In genomic region chr5:137539291-137539801, GRCm38 (mm10) we compare ENCODE assay signal across 13 mouse cellular contexts. TPM values are rescaled to one million over a fixed set of nuclear protein-coding genes. Genes with fewer than 3 reads are reported as not detected.
DNase-seq lines count a peak whose midpoint lies in the region; ATAC-seq lines count a peak whose summit lies in the region.
"Had no signal": no experiment of that assay in that cellular context is flagged by ENCODE, and none has a peak within 500 bp of the region (broad histone marks: within the 10 kb centered on the region; RNA-seq: fewer than 3 reads in every experiment).

No protein-coding gene starts in this region.

- H3K9ac ChIP-seq in hindbrain, embryonic 15.5 days: no peak overlapping the region
- no peak overlapping the region for H3K9ac ChIP-seq in hindbrain, embryonic 13.5 days
- no peak overlapping the region for H3K9ac ChIP-seq in neural tube, embryonic 13.5 days
- H3K9ac ChIP-seq in neural tube, embryonic 15.5 days (replicated peaks): no peak overlapping the region; the same call in 1 of the 2 replicates
- H3K9ac ChIP-seq in forebrain, embryonic 16.5 days (replicated peaks; ENCODE audit: low read depth, low read length): no peak overlapping the region
- H3K9ac ChIP-seq: heart, embryonic 15.5 days; limb, embryonic 12.5 days; stomach, embryonic 15.5 days had no signal

- H3K27me3 ChIP-seq in hindbrain, embryonic 15.5 days: no peaks in the 10 kb centered on the region
- H3K27me3 ChIP-seq in hindbrain, embryonic 13.5 days: no peaks in the 10 kb centered on the region
- no peaks in the 10 kb centered on the region for H3K27me3 ChIP-seq in neural tube, embryonic 13.5 days
- no peaks in the 10 kb centered on the region for H3K27me3 ChIP-seq in neural tube, embryonic 15.5 days (replicated peaks)
- no peaks in the 10 kb centered on the region for H3K27me3 ChIP-seq in forebrain, embryonic 16.5 days (replicated peaks; ENCODE audit: control insufficient read depth, insufficient read depth, low read length)
- H3K27me3 ChIP-seq: heart, embryonic 15.5 days; limb, embryonic 12.5 days; stomach, embryonic 15.5 days had no signal

- H3K4me1 ChIP-seq in hindbrain, embryonic 15.5 days (replicated peaks): no peaks in the 10 kb centered on the region
- H3K4me1 ChIP-seq in hindbrain, embryonic 13.5 days (replicated peaks): no peaks in the 10 kb centered on the region
- peaks cover 8% of the 10 kb centered on the region for H3K4me1 ChIP-seq in neural tube, embryonic 13.5 days (replicated peaks)
- peaks cover 6% of the 10 kb centered on the region for H3K4me1 ChIP-seq in neural tube, embryonic 15.5 days
- peaks cover 9% of the 10 kb centered on the region for H3K4me1 ChIP-seq in forebrain, embryonic 16.5 days (replicated peaks; ENCODE audit: control insufficient read depth, insufficient read depth, low read length)
- H3K4me1 ChIP-seq: limb, embryonic 12.5 days; stomach, embryonic 15.5 days had no signal

- no peaks in the 10 kb centered on the region for H3K36me3 ChIP-seq in hindbrain, embryonic 15.5 days
- H3K36me3 ChIP-seq in hindbrain, embryonic 13.5 days: no peaks in the 10 kb centered on the region
- no peaks in the 10 kb centered on the region for H3K36me3 ChIP-seq in neural tube, embryonic 13.5 days
- no peaks in the 10 kb centered on the region for H3K36me3 ChIP-seq in neural tube, embryonic 15.5 days
- no peaks in the 10 kb centered on the region for H3K36me3 ChIP-seq in forebrain, embryonic 16.5 days (ENCODE audit: control insufficient read depth, insufficient read depth)
- H3K36me3 ChIP-seq: heart, embryonic 15.5 days; limb, embryonic 12.5 days; stomach, embryonic 15.5 days had no signal

- 0 out of 2 replicates have a peak overlapping the region, but pooled peaks have one; percentile 50 for H3K27ac ChIP-seq in hindbrain, embryonic 15.5 days (replicated peaks)
- H3K27ac ChIP-seq in hindbrain, embryonic 13.5 days: no peak overlapping the region
- H3K27ac ChIP-seq in neural tube, embryonic 13.5 days (replicated peaks): no peak overlapping the region
- no peak overlapping the region for H3K27ac ChIP-seq in neural tube, embryonic 15.5 days (replicated peaks)
- H3K27ac ChIP-seq in forebrain, embryonic 16.5 days (ENCODE audit: low read length): peak overlapping the region; percentile 5
- H3K27ac ChIP-seq: heart, embryonic 15.5 days; limb, embryonic 12.5 days; stomach, embryonic 15.5 days had no signal

- no peaks in the 10 kb centered on the region for H3K9me3 ChIP-seq in hindbrain, embryonic 15.5 days
- no peaks in the 10 kb centered on the region for H3K9me3 ChIP-seq in hindbrain, embryonic 13.5 days
- no peaks in the 10 kb centered on the region for H3K9me3 ChIP-seq in neural tube, embryonic 13.5 days
- no peaks in the 10 kb centered on the region for H3K9me3 ChIP-seq in neural tube, embryonic 15.5 days (replicated peaks)
- H3K9me3 ChIP-seq in forebrain, embryonic 16.5 days (ENCODE audit: control insufficient read depth, low read length): no peaks in the 10 kb centered on the region
- H3K9me3 ChIP-seq: heart, embryonic 15.5 days; limb, embryonic 12.5 days; stomach, embryonic 15.5 days had no signal

- H3K4me3 ChIP-seq in hindbrain, embryonic 15.5 days: no peak overlapping the region
- no peak overlapping the region for H3K4me3 ChIP-seq in hindbrain, embryonic 13.5 days
- no peak overlapping the region for H3K4me3 ChIP-seq in neural tube, embryonic 13.5 days
- H3K4me3 ChIP-seq in neural tube, embryonic 15.5 days (replicated peaks): no peak overlapping the region
- H3K4me3 ChIP-seq in forebrain, embryonic 16.5 days (replicated peaks; ENCODE audit: low read length): no peak overlapping the region
- H3K4me3 ChIP-seq: heart, embryonic 15.5 days; limb, embryonic 12.5 days; stomach, embryonic 15.5 days had no signal

- peak; percentile 57; the same call in 1 of the 2 replicates for ATAC-seq in hindbrain, embryonic 15.5 days (ENCODE audit: low FRiP score, low read depth)
- no peak for ATAC-seq in hindbrain, embryonic 13.5 days (ENCODE audit: low FRiP score)
- ATAC-seq in neural tube, embryonic 13.5 days (ENCODE audit: low read depth): 0 out of 2 replicates have a peak, but pooled peaks have one; percentile 53
- no peak for ATAC-seq in neural tube, embryonic 15.5 days (ENCODE audit: low FRiP score)
- ATAC-seq in forebrain, embryonic 16.5 days: peak; percentile 68

- WGBS in hindbrain, embryonic 15.5 days: 43% methylated on average over 7 of the region's 7 CpGs
- 64% methylated on average over 7 of the region's 7 CpGs for WGBS in hindbrain, embryonic 13.5 days
- WGBS in neural tube, embryonic 13.5 days: 57% methylated on average over 7 of the region's 7 CpGs
- 52% methylated on average over 7 of the region's 7 CpGs for WGBS in neural tube, embryonic 15.5 days
- WGBS in forebrain, embryonic 16.5 days: 23% methylated on average over 7 of the region's 7 CpGs

- peak; percentile 50 to 74 for DNase-seq in adrenal gland, adult (ENCODE audit: inconsistent age in 2 of 2, low spot score in 1 of 2)
- no peak for DNase-seq in adrenal gland, adult 8-10 months
- DNase-seq in testis, postnatal 10 days (ENCODE audit: low spot score): no peak
- DNase-seq: kidney, postnatal 4 days had no signal

- H3K4me2 ChIP-seq in hindbrain, embryonic 15.5 days: no peak overlapping the region
- no peak overlapping the region for H3K4me2 ChIP-seq in hindbrain, embryonic 13.5 days
- no peak overlapping the region for H3K4me2 ChIP-seq in neural tube, embryonic 13.5 days
- no peak overlapping the region for H3K4me2 ChIP-seq in neural tube, embryonic 15.5 days
- H3K4me2 ChIP-seq in forebrain, embryonic 16.5 days (ENCODE audit: low read length): no peak overlapping the region
- H3K4me2 ChIP-seq: heart, embryonic 15.5 days; limb, embryonic 12.5 days; stomach, embryonic 15.5 days had no signal

RNA-seq across cellular contexts. Expression of gene Gnb2, which starts 6.0 kb away (rescaled TPM):
- total RNA-seq in adrenal gland, adult 8-10 months (2022): 100 to 1,000 TPM; 569 to 665 (median 622) TPM
- 516 and 544 TPM in 2 replicates for polyA plus RNA-seq in hindbrain, embryonic 15.5 days (2015; fragmentation: Nextera tagmentation; extraction: Ambion mirVana)
- 529 and 536 TPM in 2 replicates for polyA plus RNA-seq in hindbrain, embryonic 13.5 days (2015; fragmentation: Nextera tagmentation; extraction: Ambion mirVana)
- 486 and 510 TPM in 2 replicates for polyA plus RNA-seq in neural tube, embryonic 13.5 days (2015; fragmentation: Nextera tagmentation; extraction: Ambion mirVana)
- 503 and 540 TPM in 2 replicates for polyA plus RNA-seq in neural tube, embryonic 15.5 days (2015; fragmentation: Nextera tagmentation; extraction: Ambion mirVana)
- 498 and 517 TPM in 2 replicates for polyA plus RNA-seq in forebrain, embryonic 16.5 days (2015; fragmentation: Nextera tagmentation; extraction: Ambion mirVana)

RNA-seq across cellular contexts. Expression of gene Epo, which starts 6.3 kb away (rescaled TPM):
- total RNA-seq in adrenal gland, adult 8-10 months (2022): not detected
- polyA plus RNA-seq in hindbrain, embryonic 15.5 days (2015; fragmentation: Nextera tagmentation; extraction: Ambion mirVana): not detected in 2 replicates
- not detected in 2 replicates for polyA plus RNA-seq in hindbrain, embryonic 13.5 days (2015; fragmentation: Nextera tagmentation; extraction: Ambion mirVana)
- polyA plus RNA-seq in neural tube, embryonic 13.5 days (2015; fragmentation: Nextera tagmentation; extraction: Ambion mirVana): not detected in 2 replicates
- not detected in 2 replicates for polyA plus RNA-seq in neural tube, embryonic 15.5 days (2015; fragmentation: Nextera tagmentation; extraction: Ambion mirVana)
- polyA plus RNA-seq in forebrain, embryonic 16.5 days (2015; fragmentation: Nextera tagmentation; extraction: Ambion mirVana): not detected in 2 replicates
- total RNA-seq: megakaryocyte progenitor cell, adult 5-6 weeks had no signal
- polyA plus RNA-seq: heart, embryonic 15.5 days; stomach, embryonic 15.5 days had no signal

RNA-seq across cellular contexts. Expression of gene Actl6b, which starts 14.0 kb away (rescaled TPM):
- total RNA-seq in adrenal gland, adult 8-10 months (2022): 1 to 10 TPM; 4.4 to 9.1 (median 6.3) TPM
- polyA plus RNA-seq in hindbrain, embryonic 15.5 days (2015; fragmentation: Nextera tagmentation; extraction: Ambion mirVana): 251 and 285 TPM in 2 replicates
- polyA plus RNA-seq in hindbrain, embryonic 13.5 days (2015; fragmentation: Nextera tagmentation; extraction: Ambion mirVana): 256 and 271 TPM in 2 replicates
- 203 and 222 TPM in 2 replicates for polyA plus RNA-seq in neural tube, embryonic 13.5 days (2015; fragmentation: Nextera tagmentation; extraction: Ambion mirVana)
- polyA plus RNA-seq in neural tube, embryonic 15.5 days (2015; fragmentation: Nextera tagmentation; extraction: Ambion mirVana): 203 and 258 TPM in 2 replicates
- 254 and 298 TPM in 2 replicates for polyA plus RNA-seq in forebrain, embryonic 16.5 days (2015; fragmentation: Nextera tagmentation; extraction: Ambion mirVana)
- total RNA-seq: megakaryocyte progenitor cell, adult 5-6 weeks had no signal

RNA-seq across cellular contexts. Expression of gene Gigyf1, which starts 21.0 kb away (rescaled TPM):
- 10 to 100 TPM; 38.5 to 67.8 (median 56.6) TPM for total RNA-seq in adrenal gland, adult 8-10 months (2022)
- polyA plus RNA-seq in hindbrain, embryonic 15.5 days (2015; fragmentation: Nextera tagmentation; extraction: Ambion mirVana): 16.4 and 18.4 TPM in 2 replicates
- polyA plus RNA-seq in hindbrain, embryonic 13.5 days (2015; fragmentation: Nextera tagmentation; extraction: Ambion mirVana): 17.9 and 19.5 TPM in 2 replicates
- polyA plus RNA-seq in neural tube, embryonic 13.5 days (2015; fragmentation: Nextera tagmentation; extraction: Ambion mirVana): 16.9 and 17.3 TPM in 2 replicates
- 15.7 and 16.7 TPM in 2 replicates for polyA plus RNA-seq in neural tube, embryonic 15.5 days (2015; fragmentation: Nextera tagmentation; extraction: Ambion mirVana)
- 16.5 and 20.2 TPM in 2 replicates for polyA plus RNA-seq in forebrain, embryonic 16.5 days (2015; fragmentation: Nextera tagmentation; extraction: Ambion mirVana)

RNA-seq across cellular contexts. Expression of gene Tfr2, which starts 30.3 kb away (rescaled TPM):
- 1 to 10 TPM in 2 of 4 experiments, under 1 TPM in 2; 0.96 to 1.8 (median 1.1) TPM for total RNA-seq in adrenal gland, adult 8-10 months (2022)
- 6.1 and 6.4 TPM in 2 replicates for polyA plus RNA-seq in hindbrain, embryonic 15.5 days (2015; fragmentation: Nextera tagmentation; extraction: Ambion mirVana)
- 3.4 and 3.8 TPM in 2 replicates for polyA plus RNA-seq in hindbrain, embryonic 13.5 days (2015; fragmentation: Nextera tagmentation; extraction: Ambion mirVana)
- polyA plus RNA-seq in neural tube, embryonic 13.5 days (2015; fragmentation: Nextera tagmentation; extraction: Ambion mirVana): 3.0 and 3.2 TPM in 2 replicates
- polyA plus RNA-seq in neural tube, embryonic 15.5 days (2015; fragmentation: Nextera tagmentation; extraction: Ambion mirVana): 4.2 and 5.3 TPM in 2 replicates
- polyA plus RNA-seq in forebrain, embryonic 16.5 days (2015; fragmentation: Nextera tagmentation; extraction: Ambion mirVana): 2.3 and 3.1 TPM in 2 replicates

Comparison
In these comparisons a context has a peak if more than half of its experiments do, and no peak if none do; other contexts are left out.
1. DNase-seq: peak in adrenal gland, adult (2 of 2); none in adrenal gland, adult 8-10 months (single experiment) and testis, postnatal 10 days (single experiment).
2. ATAC-seq: peak in hindbrain, embryonic 15.5 days (single experiment), neural tube, embryonic 13.5 days (single experiment) and forebrain, embryonic 16.5 days (single experiment); none in hindbrain, embryonic 13.5 days (single experiment) and neural tube, embryonic 15.5 days (single experiment).
3. H3K27ac ChIP-seq: peak in hindbrain, embryonic 15.5 days (single experiment) and forebrain, embryonic 16.5 days (single experiment); none in hindbrain, embryonic 13.5 days (single experiment), neural tube, embryonic 13.5 days (single experiment) and neural tube, embryonic 15.5 days (single experiment).